Mouse (Mus musculus): Measurements from ENCODE around the gene Arhgap23.

DNA sequence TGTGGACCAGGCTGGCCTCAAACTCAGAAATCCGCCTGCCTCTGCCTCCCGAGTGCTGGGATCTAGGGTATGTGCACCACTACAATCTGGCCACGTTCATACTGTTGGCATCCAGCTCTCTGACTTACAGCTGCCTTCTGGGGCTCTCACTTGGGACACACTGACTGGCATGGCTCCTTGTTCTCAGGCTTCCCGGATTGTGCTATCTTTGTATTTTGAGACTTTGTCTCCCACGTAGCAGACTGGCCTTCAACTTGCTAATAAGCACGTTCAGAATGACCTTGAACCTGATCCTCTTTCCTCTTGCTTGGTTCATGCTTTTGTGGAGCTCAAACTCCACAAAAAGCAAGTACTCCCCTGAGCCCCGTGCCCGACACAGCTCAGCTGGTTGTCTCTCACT, 70.3 kb downstream of the Arhgap23 start:
- TF ChIP-seq CTCF (IDR thresholded peaks at IDR 0.05; ENCODE audit: low read depth) (no peak), EP300 (optimal IDR thresholded peaks at IDR 0.05) (no peak)

All from stomach, postnatal 0 days (tissue).